Mouse (Mus musculus) thymus, postnatal 0 days (tissue): Measurements from ENCODE around the gene Olfr575. TPM values are rescaled to one million over a fixed set of nuclear protein-coding genes. Genes with fewer than 3 reads are reported as not detected.

Source experiments
- DNase-seq: peaks from one replicate; pipeline ENCODE4 v3.0.0-alpha.2; 2015; ENCODE audit warnings: low spot score
- polyA plus RNA-seq: library from polyadenylated mRNA; unstranded; fragments of >200 nt; fragmentation: Nextera tagmentation; extraction: Ambion mirVana; gene quantifications from 2 replicates; pipeline ENCODE4 v1.2.1, GENCODE M21; 2015

Olfr575 gene
- not detected in 2 replicates for polyA plus RNA-seq

DNA sequence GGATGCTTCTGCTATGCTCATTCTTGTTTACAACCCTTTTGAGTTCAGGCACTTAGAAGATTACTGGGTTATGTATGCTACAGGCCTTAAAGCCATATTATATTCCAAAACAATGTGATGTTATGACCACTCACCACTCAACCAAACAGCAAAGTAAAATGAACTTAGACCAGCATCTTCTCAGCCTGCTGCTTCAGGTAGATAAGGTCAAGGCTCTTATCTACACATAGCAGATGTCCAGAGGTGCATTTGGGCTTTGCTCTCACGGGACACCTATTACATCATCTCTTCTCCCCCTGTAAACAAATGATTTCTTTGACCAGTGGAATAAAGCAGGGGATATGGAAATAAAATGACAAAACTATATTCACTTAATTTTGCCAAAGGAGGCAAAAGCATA is at the start of gene Olfr575:
TSS of gene Olfr575 (minus strand) at position 183 of the 400 bp plus-strand sequence.
- no peak for DNase-seq

DNA sequence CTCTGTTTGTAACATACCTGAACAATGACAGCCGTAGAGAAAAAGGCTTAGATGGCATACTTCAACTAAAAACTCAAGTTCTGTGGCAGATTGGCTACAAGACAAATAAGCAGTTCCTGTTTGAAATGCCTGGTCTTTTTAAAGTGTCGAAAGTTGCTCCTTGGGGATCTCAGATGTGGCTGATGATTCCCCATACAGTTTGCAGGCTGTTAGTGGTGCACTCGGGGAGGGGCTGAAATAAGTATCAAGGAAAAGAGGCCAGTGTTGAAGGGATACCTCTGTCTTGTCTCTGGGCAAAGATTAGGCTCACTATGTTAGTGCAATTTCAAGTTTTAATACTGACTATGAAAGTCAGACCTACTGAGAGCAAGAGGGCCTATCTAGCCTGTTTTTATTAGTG is 30.6 kb upstream of the Olfr575 start, which contains the start of gene Olfr578:
TSS of gene Olfr578 (minus strand) at position 101 of the 400 bp plus-strand sequence.
- DNase-seq: no peak

DNA sequence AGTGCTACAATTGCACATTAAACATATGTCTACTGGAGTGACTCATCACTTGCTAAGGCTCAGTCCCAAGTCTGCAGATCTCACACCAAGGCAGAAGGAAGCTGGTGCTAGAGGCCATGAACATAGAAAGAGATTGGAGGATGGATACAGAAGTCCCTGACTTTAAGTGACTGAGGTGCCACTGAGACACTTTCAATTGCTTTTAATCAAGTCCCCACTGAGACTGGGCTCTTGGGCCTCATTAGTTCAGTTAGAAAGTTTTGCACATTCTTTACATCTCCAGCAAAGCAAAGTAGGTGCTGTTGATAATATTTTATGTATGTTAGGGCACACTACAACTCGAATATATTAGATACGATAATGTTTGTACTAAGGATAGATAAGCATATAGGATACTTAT is 17.3 kb upstream of the Olfr575 start, which contains the start of gene Olfr577:
TSS of gene Olfr577 (minus strand) at position 101 of the 400 bp plus-strand sequence.
- no peak for DNase-seq

DNA sequence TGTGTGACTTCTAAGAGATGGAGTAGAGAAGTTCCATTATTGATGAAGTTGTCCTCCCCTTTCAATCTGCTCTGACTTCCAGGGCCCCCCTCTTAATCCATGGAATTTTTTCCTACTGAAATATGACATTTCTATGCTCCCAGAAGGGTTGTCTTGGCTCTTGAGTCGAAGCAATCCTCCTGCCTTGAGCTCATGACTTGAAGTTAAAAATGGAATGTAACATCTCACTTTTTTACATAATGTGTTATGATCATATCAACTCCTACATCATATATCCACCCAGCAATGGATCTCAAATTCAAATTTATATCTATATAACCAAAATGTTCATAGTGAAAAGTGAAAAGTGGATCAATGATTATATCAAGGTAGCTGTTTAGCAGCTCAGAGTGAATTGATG is 15.8 kb upstream of the Olfr575 start:
- DNase-seq: no peak

- DNase-seq: no peak
These were observed 3.8 kb upstream of the Olfr575 start, which contains the start of gene Olfr576 for GRCm38 (mm10) chr7:102962360-102962759. TSS of gene Olfr576 (plus strand) at chr7:102962660.

DNA sequence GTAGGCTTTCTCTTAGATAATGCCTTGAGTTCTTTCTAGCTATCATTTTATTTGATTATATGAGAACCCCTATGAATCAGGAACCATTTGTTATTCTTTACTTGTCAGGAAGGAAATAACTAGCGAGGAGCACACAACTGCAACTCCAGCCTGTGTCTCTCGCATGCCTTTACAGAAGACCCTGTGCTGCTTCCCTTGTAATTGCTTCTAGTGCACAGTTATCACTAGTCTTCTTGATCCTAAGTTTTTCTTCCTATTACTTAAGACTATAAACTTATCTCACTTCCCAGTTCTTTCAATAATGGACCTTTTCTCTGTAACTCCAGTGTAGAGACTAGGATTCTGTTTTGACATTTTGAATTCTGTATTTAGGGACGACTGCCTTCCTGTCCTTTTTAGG is 438 bp downstream of the Olfr575 start:
- DNase-seq: no peak

DNA sequence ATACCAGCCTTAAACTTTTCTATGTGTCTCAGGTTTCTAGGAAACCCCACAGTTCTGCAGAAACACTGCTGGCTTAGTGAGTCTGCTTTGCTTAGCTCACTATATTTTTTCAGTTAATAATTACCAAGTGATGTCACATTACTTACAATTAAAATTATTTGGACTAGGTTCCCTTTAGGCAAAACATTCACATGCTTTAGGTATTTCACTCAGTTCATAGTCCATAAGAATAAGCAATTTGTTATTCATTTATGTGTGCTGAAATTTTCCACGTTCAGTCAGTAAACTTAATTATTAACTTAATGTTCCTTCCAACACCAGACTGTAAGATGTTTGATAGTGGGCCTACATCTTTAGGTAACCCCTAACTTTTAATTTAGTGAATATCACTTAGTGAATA is 7.8 kb downstream of the Olfr575 start:
- DNase-seq: no peak

- no peak for DNase-seq
These were observed 10.4 kb downstream of the Olfr575 start, which contains the start of gene Olfr574 for GRCm38 (mm10) chr7:102948167-102948566. TSS of gene Olfr574 (plus strand) at chr7:102948467.

DNA sequence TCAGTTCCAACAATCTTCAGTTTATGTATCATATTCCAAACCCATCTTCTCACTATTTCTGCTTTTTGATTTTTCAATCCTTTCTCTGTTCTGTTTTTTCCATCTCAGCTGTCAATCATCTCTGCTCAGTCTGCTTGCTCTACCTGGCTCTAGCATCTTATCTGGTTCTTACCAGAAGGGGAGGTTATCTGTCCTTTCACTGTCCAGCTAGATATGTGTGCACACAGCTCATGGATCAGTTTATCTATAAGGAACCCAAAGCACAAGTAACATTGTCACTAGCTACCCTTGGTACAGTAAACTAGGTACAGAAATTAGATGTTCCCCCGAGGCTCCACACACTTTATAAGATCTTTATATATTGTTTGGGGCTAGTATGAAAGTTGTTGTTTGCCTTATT is 15.2 kb downstream of the Olfr575 start:
- no peak for DNase-seq

GRCm38 (mm10) chr7:102942475-102942874 is 16.1 kb downstream of the Olfr575 start, which contains the start of gene Olfr573-ps1:
TSS of gene Olfr573-ps1 (minus strand) at chr7:102942575.
- no peak for DNase-seq

GRCm38 (mm10) chr7:102927105-102927504 is 31.5 kb downstream of the Olfr575 start:
- DNase-seq: no peak

GRCm38 (mm10) chr7:102924109-102924508 is 34.5 kb downstream of the Olfr575 start, which contains the start of gene Olfr572:
TSS of gene Olfr572 (plus strand) at chr7:102924409.
- no peak for DNase-seq

DNA sequence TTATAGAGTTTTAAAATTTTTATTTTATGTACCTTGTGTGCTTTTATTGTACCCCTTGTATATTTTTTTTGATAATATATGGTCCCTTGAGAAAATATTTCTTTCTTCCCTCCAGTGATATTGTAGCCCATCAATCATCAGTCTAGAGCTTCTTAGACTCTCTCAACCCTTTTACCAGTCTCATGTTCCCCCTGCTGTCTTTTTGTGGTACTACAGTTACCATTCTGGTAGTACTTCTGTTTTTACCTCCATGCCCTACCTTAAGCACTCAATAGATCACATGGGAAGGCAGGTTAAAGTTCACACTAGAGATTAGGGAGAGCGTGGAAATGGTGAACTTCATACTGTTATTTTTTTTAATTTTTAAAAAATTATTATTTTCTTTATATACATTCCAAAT is 38.9 kb downstream of the Olfr575 start:
- DNase-seq: peak; percentile 49

- DNase-seq: no peak
These were observed 41.3 kb downstream of the Olfr575 start, which contains the start of gene Olfr571 for GRCm38 (mm10) chr7:102917032-102917875. TSS of gene Olfr571 (minus strand) at chr7:102917536.

DNA sequence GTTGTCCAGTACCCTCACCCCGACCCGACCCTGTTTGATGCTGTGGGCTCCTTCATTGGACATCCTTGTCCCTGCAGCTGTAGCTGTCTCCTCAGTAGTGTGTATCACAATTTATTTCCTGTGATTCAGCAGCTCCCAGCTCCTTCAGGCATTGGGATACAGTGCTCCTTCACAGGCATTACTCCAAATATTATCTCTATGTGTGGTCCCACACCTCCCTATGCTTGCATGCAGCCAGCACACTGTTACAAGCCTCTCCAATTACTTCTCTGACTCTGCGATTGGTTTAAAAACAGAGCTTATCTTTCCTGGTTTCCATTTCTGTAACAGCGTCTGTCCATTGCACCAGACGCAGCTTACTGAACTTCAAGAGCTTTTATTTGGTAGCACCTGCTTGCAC is 42.2 kb downstream of the Olfr575 start:
- no peak for DNase-seq

DNA sequence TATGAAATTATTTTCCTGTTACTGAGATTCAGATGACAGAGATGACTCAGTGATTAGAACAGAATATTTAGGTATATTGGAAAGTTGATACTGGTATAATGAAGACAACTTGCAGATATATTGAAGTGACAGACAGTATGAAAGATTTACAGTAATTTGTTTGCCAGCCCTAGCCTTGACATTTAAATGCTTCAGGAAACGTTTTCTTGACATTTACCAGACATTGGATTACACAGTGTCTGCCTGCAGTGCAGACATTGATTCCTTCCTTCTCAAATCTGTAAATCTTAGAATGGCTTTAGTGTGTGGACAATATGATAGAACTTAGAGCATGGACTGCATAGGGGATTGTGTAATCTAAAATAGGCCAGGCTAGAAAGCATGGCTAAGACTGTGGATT is 43.3 kb downstream of the Olfr575 start:
- DNase-seq: no peak

Other genes starting within 250 kb of the Olfr575 start
- not detected in 2 replicates for gene Olfr33, start 239.7 kb downstream of the Olfr575 start, polyA plus RNA-seq
- not detected in 2 replicates for gene Olfr559, start 231.3 kb downstream of the Olfr575 start, polyA plus RNA-seq
- not detected in 2 replicates for gene Olfr560, start 199.4 kb downstream of the Olfr575 start, polyA plus RNA-seq
- gene Olfr78, start 199.3 kb downstream of the Olfr575 start, polyA plus RNA-seq: 0.05 and 0.10 TPM in 2 replicates
- gene Olfr561, start 187.6 kb downstream of the Olfr575 start, polyA plus RNA-seq: not detected in 2 replicates
- gene Olfr564, start 155.3 kb downstream of the Olfr575 start, polyA plus RNA-seq: not detected in 2 replicates
- gene Olfr566, start 100.0 kb downstream of the Olfr575 start, polyA plus RNA-seq: not detected in 2 replicates
- gene Olfr568, start 81.7 kb downstream of the Olfr575 start, polyA plus RNA-seq: not detected in 2 replicates
- gene Olfr569, start 67.9 kb downstream of the Olfr575 start, polyA plus RNA-seq: not detected in 2 replicates
- not detected in 2 replicates for gene Olfr570, start 64.2 kb downstream of the Olfr575 start, polyA plus RNA-seq
- gene Olfr571, start 41.2 kb downstream of the Olfr575 start, polyA plus RNA-seq: not detected in 2 replicates
- not detected in 2 replicates for gene Olfr572, start 34.4 kb downstream of the Olfr575 start, polyA plus RNA-seq
- not detected in 2 replicates for gene Olfr573-ps1, start 16.2 kb downstream of the Olfr575 start, polyA plus RNA-seq
- gene Olfr574, start 10.3 kb downstream of the Olfr575 start, polyA plus RNA-seq: not detected in 2 replicates
- gene Olfr576, start 3.9 kb upstream of the Olfr575 start, polyA plus RNA-seq: not detected in 2 replicates
- gene Olfr577, start 17.2 kb upstream of the Olfr575 start, polyA plus RNA-seq: not detected in 2 replicates
- gene Olfr578, start 30.5 kb upstream of the Olfr575 start, polyA plus RNA-seq: not detected in 2 replicates
- gene Olfr582, start 79.2 kb upstream of the Olfr575 start, polyA plus RNA-seq: not detected in 2 replicates
- gene Olfr583, start 92.5 kb upstream of the Olfr575 start, polyA plus RNA-seq: not detected in 2 replicates
- not detected in 2 replicates for gene Olfr584, start 123.1 kb upstream of the Olfr575 start, polyA plus RNA-seq
- gene Olfr585, start 138.9 kb upstream of the Olfr575 start, polyA plus RNA-seq: not detected in 2 replicates
- gene Olfr586, start 166.9 kb upstream of the Olfr575 start, polyA plus RNA-seq: not detected in 2 replicates
- gene Olfr588-ps1, start 182.1 kb upstream of the Olfr575 start, polyA plus RNA-seq: not detected in 2 replicates
- gene Olfr589, start 197.6 kb upstream of the Olfr575 start, polyA plus RNA-seq: not detected in 2 replicates
- gene Olfr591, start 219.6 kb upstream of the Olfr575 start, polyA plus RNA-seq: not detected in 2 replicates
- gene Olfr592, start 226.0 kb upstream of the Olfr575 start, polyA plus RNA-seq: not detected in 2 replicates